In the genomic region with DNA sequence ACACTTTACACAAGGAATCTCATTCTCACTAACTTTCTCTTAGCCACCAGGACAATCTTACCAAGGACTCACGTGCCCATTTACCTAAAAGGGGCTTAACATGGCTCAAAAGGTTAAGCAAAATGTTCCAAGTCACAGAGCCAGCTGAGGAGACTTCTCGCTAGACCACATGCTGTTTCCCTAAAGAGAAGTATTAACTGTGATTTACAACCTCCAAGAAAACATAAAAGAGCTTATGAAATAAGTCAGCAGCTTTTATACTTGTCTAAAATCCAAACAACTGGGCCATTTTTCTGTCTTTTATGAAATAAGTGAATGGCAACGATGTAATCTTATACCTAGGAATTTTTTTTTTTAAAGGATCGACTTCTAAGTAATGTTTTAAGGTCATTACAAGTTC, we compare ENCODE assay signal across 11 mouse cellular contexts.
DNase-seq lines count a peak whose midpoint lies in the region; ATAC-seq lines count a peak whose summit lies in the region.
"Had no signal": no experiment of that assay in that cellular context is flagged by ENCODE, and none has a peak within 500 bp of the region (broad histone marks: within the 10 kb centered on the region; RNA-seq: fewer than 3 reads in every experiment).

No protein-coding gene starts in this region.

- 13% methylated on average over 4 of the region's 4 CpGs for WGBS in neural tube, embryonic 11.5 days
- WGBS in forebrain, embryonic 14.5 days: 13% methylated on average over 4 of the region's 4 CpGs
- WGBS in limb, embryonic 10.5 days: 25% methylated on average over 4 of the region's 4 CpGs

- H3K4me2 ChIP-seq in neural tube, embryonic 11.5 days (ENCODE audit: low read depth): no peak overlapping the region
- H3K4me2 ChIP-seq in forebrain, embryonic 14.5 days (ENCODE audit: low read length): no peak overlapping the region
- H3K4me2 ChIP-seq: limb, embryonic 13.5 days had no signal

- DNase-seq in neural tube, embryonic 11.5 days (ENCODE audit: low spot score): no peak
- no peak for DNase-seq in neural tube, embryonic 10.5 days (ENCODE audit: extremely low spot score, low spot score)
- no peak for DNase-seq in forebrain, embryonic 14.5 days (ENCODE audit: low spot score)
- no peak for DNase-seq in limb, embryonic 10.5 days (ENCODE audit: low spot score)
- no peak for DNase-seq in cerebellum, adult 9-10 months
- no peak for DNase-seq in gastrocnemius, postnatal 10 days
- DNase-seq in kidney, adult 9 months: no peak
- DNase-seq: cerebellum, adult 11 months; kidney, postnatal 25 days had no signal

- no peak for ATAC-seq in neural tube, embryonic 11.5 days (ENCODE audit: insufficient read depth, low FRiP score, low TSS enrichment)
- no peak for ATAC-seq in forebrain, embryonic 14.5 days
- no peak for ATAC-seq in frontal cortex, adult (ENCODE audit: low TSS enrichment)

- 0 out of 2 replicates have a peak overlapping the region, but pooled peaks have one; percentile 35 for H3K27ac ChIP-seq in neural tube, embryonic 11.5 days (ENCODE audit: low read depth, low read length)
- peak overlapping the region; percentile 87 for H3K27ac ChIP-seq in forebrain, embryonic 14.5 days (ENCODE audit: low read depth, low read length)
- H3K27ac ChIP-seq in limb, embryonic 10.5 days: peak overlapping the region; percentile 21; the same call in 1 of the 2 replicates
- H3K27ac ChIP-seq: limb, embryonic 13.5 days had no signal

- no peaks in the 10 kb centered on the region for H3K9me3 ChIP-seq in neural tube, embryonic 11.5 days (ENCODE audit: control insufficient read depth, low read length)
- no peaks in the 10 kb centered on the region for H3K9me3 ChIP-seq in forebrain, embryonic 14.5 days (replicated peaks; ENCODE audit: control insufficient read depth, low read length)
- no peaks in the 10 kb centered on the region for H3K9me3 ChIP-seq in limb, embryonic 10.5 days (replicated peaks)
- H3K9me3 ChIP-seq: limb, embryonic 13.5 days had no signal

- no peak overlapping the region for H3K4me3 ChIP-seq in neural tube, embryonic 11.5 days (ENCODE audit: low read depth, low read length)
- no peak overlapping the region for H3K4me3 ChIP-seq in forebrain, embryonic 14.5 days (ENCODE audit: low read depth, low read length)
- no peak overlapping the region for H3K4me3 ChIP-seq in limb, embryonic 10.5 days
- H3K4me3 ChIP-seq: limb, embryonic 13.5 days had no signal

- no peak overlapping the region for H3K9ac ChIP-seq in neural tube, embryonic 11.5 days (ENCODE audit: low read length)
- no peak overlapping the region for H3K9ac ChIP-seq in forebrain, embryonic 14.5 days (ENCODE audit: low read length)
- H3K9ac ChIP-seq: limb, embryonic 13.5 days had no signal

- H3K4me1 ChIP-seq in neural tube, embryonic 11.5 days (ENCODE audit: control insufficient read depth, insufficient read depth, low read length): peaks cover 34% of the 10 kb centered on the region
- peaks cover 39% of the 10 kb centered on the region for H3K4me1 ChIP-seq in forebrain, embryonic 14.5 days (ENCODE audit: control insufficient read depth, insufficient read depth, low read length)
- H3K4me1 ChIP-seq in limb, embryonic 10.5 days: peaks cover 57% of the 10 kb centered on the region

- no peaks in the 10 kb centered on the region for H3K36me3 ChIP-seq in neural tube, embryonic 11.5 days (ENCODE audit: control insufficient read depth, insufficient read depth, low read length)
- no peaks in the 10 kb centered on the region for H3K36me3 ChIP-seq in forebrain, embryonic 14.5 days (ENCODE audit: control insufficient read depth, insufficient read depth, low read length)
- H3K36me3 ChIP-seq in limb, embryonic 10.5 days: no peaks in the 10 kb centered on the region
- H3K36me3 ChIP-seq: limb, embryonic 13.5 days had no signal

- no peaks in the 10 kb centered on the region for H3K27me3 ChIP-seq in neural tube, embryonic 11.5 days (ENCODE audit: control insufficient read depth, insufficient read depth, low read length)
- no peaks in the 10 kb centered on the region for H3K27me3 ChIP-seq in forebrain, embryonic 14.5 days (replicated peaks; ENCODE audit: control insufficient read depth, insufficient read depth, low read length)
- no peaks in the 10 kb centered on the region for H3K27me3 ChIP-seq in limb, embryonic 10.5 days (ENCODE audit: low read depth, poor library complexity, severe bottlenecking)
- H3K27me3 ChIP-seq: limb, embryonic 13.5 days had no signal

Comparison
In these comparisons a context has a peak if more than half of its experiments do, and no peak if none do; other contexts are left out.
1. H3K27ac ChIP-seq: peak in every context shown above with its lines; median percentile 87 in forebrain, embryonic 14.5 days; 35 in neural tube, embryonic 11.5 days; 21 in limb, embryonic 10.5 days.